Mouse (Mus musculus) ES-Bruce4 (cell line): ENCODE results near the gene Slc9a7. TPM values are rescaled to one million over a fixed set of nuclear protein-coding genes. Genes with fewer than 3 reads are reported as not detected.

ENCODE experiments used
- H3K27ac ChIP-seq: 2 replicates; pipeline ENCODE4 v1.5.1; 2012; ENCODE audit warnings: low read length, inconsistent platforms; ENCODE audit not compliant: insufficient read depth
- H3K27me3 ChIP-seq: 2 replicates; pipeline ENCODE4 v1.6.1; 2012; ENCODE audit warnings: mild to moderate bottlenecking, low read length, inconsistent platforms; ENCODE audit not compliant: control insufficient read depth, poor library complexity, insufficient read depth, severe bottlenecking
- H3K36me3 ChIP-seq: 2 replicates; pipeline ENCODE4 v1.6.1; 2012; ENCODE audit warnings: inconsistent platforms, mild to moderate bottlenecking, low read length, moderate library complexity; ENCODE audit not compliant: control insufficient read depth, poor library complexity, insufficient read depth, severe bottlenecking
- H3K4me1 ChIP-seq: one replicate; pipeline ENCODE4 v1.8.1; 2011; ENCODE audit warnings: low read length; ENCODE audit not compliant: control insufficient read depth, insufficient read depth
- H3K4me3 ChIP-seq: 2 replicates; pipeline ENCODE4 v1.5.1; 2011; ENCODE audit warnings: low read depth, mild to moderate bottlenecking, low read length
- H3K9ac ChIP-seq: 2 replicates; pipeline ENCODE4 v1.6.1; 2012; ENCODE audit warnings: low read depth, mild to moderate bottlenecking, inconsistent platforms; ENCODE audit not compliant: poor library complexity, severe bottlenecking
- H3K9me3 ChIP-seq: replicated peaks from 2 replicates; pipeline ENCODE4 v1.6.1; 2012; ENCODE audit warnings: mild to moderate bottlenecking, low read length, inconsistent platforms; ENCODE audit not compliant: control insufficient read depth, poor library complexity, insufficient read depth, severe bottlenecking
- CTCF ChIP-seq: IDR thresholded peaks from one replicate; pipeline ENCODE4 v1.8.1; 2011; ENCODE audit warnings: low read depth, low read length
- EP300 ChIP-seq: IDR thresholded peaks from 2 replicates; pipeline ENCODE4 v1.6.1; 2011; ENCODE audit warnings: low read depth, low read length; ENCODE audit not compliant: insufficient read depth
- POLR2A ChIP-seq: IDR thresholded peaks from one replicate; pipeline ENCODE4 v1.8.1; 2011; ENCODE audit warnings: low read length; ENCODE audit not compliant: insufficient read depth
- polyA plus RNA-seq: library from polyadenylated mRNA; stranded (reverse); fragments of >200 nt; gene quantifications from 2 replicates; pipeline ENCODE4 v1.2.4, GENCODE M21; 2011; ENCODE audit warnings: low read depth; ENCODE audit not compliant: missing spikeins, insufficient read depth, insufficient read length

The Slc9a7 gene
- polyA plus RNA-seq, 1 experiment: 1.9 TPM

GRCm38 (mm10) chrX:20292040-20292417 lies 422 bp upstream of the Slc9a7 start:
- Histone ChIP-seq H3K9me3 (no peaks in the 10 kb centered on the region), H3K4me1 (no peaks in the 10 kb centered on the region), H3K27me3 (0 out of 2 replicates have a peak, but pooled peaks cover 3% of the 10 kb centered on the region), H3K27ac (no peak overlapping the region), H3K36me3 (no peaks in the 10 kb centered on the region), H3K4me3 (peak overlapping the region; percentile 64), H3K9ac (no peak overlapping the region)
- TF ChIP-seq POLR2A (no peak), EP300 (no peak), CTCF (no peak)

- no peak for TF ChIP-seq CTCF
- TF ChIP-seq POLR2A: no peak
- TF ChIP-seq EP300: no peak
- Histone ChIP-seq H3K36me3 (no peaks in the 10 kb centered on the region), H3K9me3 (no peaks in the 10 kb centered on the region), H3K4me1 (no peaks in the 10 kb centered on the region), H3K4me3 (peak overlapping the region; percentile 98), H3K27ac (no peak overlapping the region), H3K9ac (peak overlapping the region; percentile 70; the same call in 1 of the 2 replicates), H3K27me3 (0 out of 2 replicates have a peak, but pooled peaks cover 3% of the 10 kb centered on the region)
Observed at GRCm38 (mm10) chrX:20290715-20291114, 892 bp downstream of the Slc9a7 start.

- Histone ChIP-seq H3K9me3 (no peaks in the 10 kb centered on the region), H3K27ac (no peak overlapping the region), H3K27me3 (0 out of 2 replicates have a peak, but pooled peaks cover 3% of the 10 kb centered on the region), H3K9ac (no peak overlapping the region), H3K36me3 (no peaks in the 10 kb centered on the region), H3K4me3 (no peak overlapping the region), H3K4me1 (no peaks in the 10 kb centered on the region)
- no peak for TF ChIP-seq CTCF
- TF ChIP-seq EP300: no peak
- TF ChIP-seq POLR2A: no peak
Observed at GRCm38 (mm10) chrX:20288674-20289073, 2.9 kb downstream of the Slc9a7 start.

- H3K4me1 ChIP-seq: no peaks in the 10 kb centered on the region
- no peak overlapping the region for H3K9ac ChIP-seq
- H3K27ac ChIP-seq: no peak overlapping the region
- no peaks in the 10 kb centered on the region for H3K36me3 ChIP-seq
- H3K9me3 ChIP-seq: no peaks in the 10 kb centered on the region
- H3K27me3 ChIP-seq: no peaks in the 10 kb centered on the region
- H3K4me3 ChIP-seq: no peak overlapping the region
- TF ChIP-seq CTCF (no peak), EP300 (no peak), POLR2A (no peak)
Observed at GRCm38 (mm10) chrX:20286254-20286653, 5.4 kb downstream of the Slc9a7 start.

GRCm38 (mm10) chrX:20279424-20279823 lies 12.2 kb downstream of the Slc9a7 start:
- no peaks in the 10 kb centered on the region for H3K4me1 ChIP-seq
- H3K9me3 ChIP-seq: no peaks in the 10 kb centered on the region
- no peak overlapping the region for H3K4me3 ChIP-seq
- no peak overlapping the region for H3K27ac ChIP-seq
- no peak overlapping the region for H3K9ac ChIP-seq
- no peaks in the 10 kb centered on the region for H3K36me3 ChIP-seq
- no peaks in the 10 kb centered on the region for H3K27me3 ChIP-seq
- TF ChIP-seq CTCF: no peak
- no peak for TF ChIP-seq POLR2A
- TF ChIP-seq EP300: no peak

- no peak for TF ChIP-seq POLR2A
- TF ChIP-seq CTCF: no peak
- no peak for TF ChIP-seq EP300
- H3K9ac ChIP-seq: no peak overlapping the region
- H3K27me3 ChIP-seq: no peaks in the 10 kb centered on the region
- no peak overlapping the region for H3K4me3 ChIP-seq
- no peaks in the 10 kb centered on the region for H3K4me1 ChIP-seq
- no peak overlapping the region for H3K27ac ChIP-seq
- H3K9me3 ChIP-seq: no peaks in the 10 kb centered on the region
- no peaks in the 10 kb centered on the region for H3K36me3 ChIP-seq
Observed at GRCm38 (mm10) chrX:20273854-20274253, 17.8 kb downstream of the Slc9a7 start.
